Mouse (Mus musculus): ENCODE measurements around the gene Gm13287.
"Not testable (repeated sequence)": the region's sequence is repeated elsewhere in the genome, so short reads cannot be mapped to it uniquely, and the experiment has no call there.

The Gm13287 gene

DNA sequence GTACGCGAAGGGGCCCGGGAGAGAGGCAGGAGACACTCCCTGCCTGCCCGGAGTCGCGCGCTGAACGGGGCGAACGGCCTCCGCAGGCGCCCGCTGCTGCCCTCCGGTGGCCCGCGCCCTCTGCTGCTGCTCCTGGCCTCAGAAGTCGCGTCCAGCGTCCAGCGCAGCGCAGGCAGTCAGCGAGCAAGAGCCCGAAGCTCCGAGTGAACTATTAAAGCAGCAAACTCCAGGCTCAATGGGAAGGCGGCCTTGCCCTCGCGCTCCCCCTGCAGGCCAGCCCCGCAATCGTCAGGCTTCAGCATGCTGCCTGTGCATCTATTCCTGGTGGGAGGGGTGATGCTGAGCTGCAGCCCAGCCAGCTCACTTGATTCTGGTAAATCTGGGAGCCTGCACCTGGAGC, at the start of gene Gm13287:
TSS of gene Gm13287 (plus strand) at position 301 of the 400 bp plus-strand sequence.
- not testable (repeated sequence) for DNase-seq

DNA sequence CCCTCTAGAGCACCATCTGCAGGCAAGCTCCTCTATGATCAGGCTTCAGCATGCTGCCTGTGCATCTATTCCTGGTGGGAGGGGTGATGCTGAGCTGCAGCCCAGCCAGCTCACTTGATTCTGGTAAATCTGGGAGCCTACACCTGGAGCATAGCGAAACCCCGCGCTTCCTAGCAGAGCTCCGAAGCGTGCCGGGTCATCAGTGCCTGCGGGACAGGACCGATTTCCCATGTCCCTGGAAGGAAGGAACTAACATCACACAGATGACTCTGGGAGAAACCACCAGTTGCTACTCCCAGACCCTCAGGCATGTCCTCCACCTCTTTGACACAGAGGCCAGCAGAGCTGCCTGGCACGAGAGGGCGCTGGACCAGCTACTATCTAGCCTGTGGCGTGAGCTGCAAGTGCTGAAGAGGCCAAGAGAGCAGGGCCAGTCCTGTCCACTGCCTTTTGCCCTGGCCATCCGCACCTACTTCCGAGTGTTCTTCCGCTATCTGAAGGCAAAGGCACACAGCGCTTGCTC, 48.2 kb upstream of the Gm13287 start, which contains the start of gene Gm13271:
TSS of gene Gm13271 (plus strand) at position 51 of the 523 bp plus-strand sequence.
- peak; percentile 76 to 78 for DNase-seq

DNA sequence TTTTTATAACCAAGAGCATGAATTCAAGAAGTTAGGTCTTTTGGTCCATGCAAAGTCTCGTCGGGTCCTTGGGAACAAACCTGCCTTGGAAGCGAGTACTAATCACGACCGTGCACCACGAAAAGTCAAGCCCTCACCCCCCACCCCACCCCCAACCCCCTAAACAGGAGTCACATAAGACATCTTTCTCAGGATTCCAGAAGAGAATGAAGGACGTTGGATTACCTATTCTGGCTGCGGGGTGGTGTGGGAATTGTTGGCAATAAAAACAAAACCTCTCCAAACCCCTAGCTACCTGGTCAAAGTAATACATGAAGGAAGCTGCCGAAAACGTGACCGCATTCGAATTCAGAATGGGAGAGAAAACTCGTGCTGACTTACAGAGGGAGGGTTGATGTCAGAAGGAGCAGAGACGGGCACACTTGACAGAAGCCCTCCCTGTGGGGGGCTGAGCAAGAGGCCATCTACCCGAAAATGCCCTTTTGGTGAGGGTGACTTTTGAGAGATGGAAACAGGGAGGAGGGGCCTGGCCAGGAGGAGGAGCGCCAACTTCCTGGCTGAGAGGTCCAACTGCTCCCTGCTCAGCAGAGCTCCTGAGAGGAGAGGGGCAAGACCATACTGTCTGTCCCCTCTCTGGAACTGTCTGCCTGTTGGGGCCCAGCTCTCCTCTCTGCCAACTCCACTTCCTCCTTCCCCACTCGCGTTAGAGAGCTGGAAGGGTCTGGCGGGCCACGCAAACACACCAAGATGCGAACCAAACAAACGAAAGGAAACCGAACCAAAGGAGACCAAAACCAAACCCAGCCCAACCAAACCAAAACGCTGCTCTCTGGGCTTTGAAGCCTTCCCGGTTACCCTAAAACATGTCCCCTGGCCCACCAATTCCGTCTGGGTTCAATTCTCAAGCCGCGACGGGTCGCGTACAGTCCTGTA, 46.2 kb upstream of the Gm13287 start:
- DNase-seq = not testable (repeated sequence)

DNA sequence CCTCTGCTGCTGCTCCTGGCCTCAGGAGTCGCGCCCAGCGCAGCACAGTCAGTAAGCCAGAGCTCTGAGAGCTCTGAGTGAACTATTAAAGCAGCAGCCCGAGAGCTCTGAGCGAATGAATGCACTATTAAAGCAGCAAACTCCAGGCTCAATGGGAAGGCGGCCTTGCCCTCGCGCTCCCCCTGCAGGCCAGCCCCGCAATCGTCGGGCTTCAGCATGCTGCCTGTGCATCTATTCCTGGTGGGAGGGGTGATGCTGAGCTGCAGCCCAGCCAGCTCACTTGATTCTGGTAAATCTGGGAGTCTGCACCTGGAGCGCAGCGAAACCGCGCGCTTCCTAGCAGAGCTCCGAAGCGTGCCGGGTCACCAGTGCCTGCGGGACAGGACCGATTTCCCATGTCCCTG, 45.4 kb upstream of the Gm13287 start:
- peak; percentile 91 to 93 for DNase-seq

DNA sequence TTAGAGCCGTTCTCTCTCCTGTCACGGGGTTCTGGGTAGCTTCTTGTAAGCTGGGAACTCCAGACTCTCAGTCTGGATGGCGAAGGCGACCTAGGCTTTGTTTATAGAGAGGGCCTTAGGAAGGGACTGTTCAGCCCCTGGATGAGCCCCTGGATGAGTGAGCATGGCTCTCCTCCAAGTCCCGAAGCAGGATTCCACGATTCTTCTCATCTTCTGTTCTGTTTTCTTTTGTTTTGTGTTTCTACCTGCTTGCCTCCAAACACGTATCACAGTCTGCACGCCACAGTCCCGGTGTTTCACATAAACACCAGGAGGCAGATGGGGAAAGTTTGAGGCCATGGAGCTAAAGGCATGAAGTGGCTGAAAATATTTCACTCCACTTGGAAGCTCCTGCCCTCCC, 44.3 kb upstream of the Gm13287 start:
- DNase-seq = peak; percentile 22 to 27

DNA sequence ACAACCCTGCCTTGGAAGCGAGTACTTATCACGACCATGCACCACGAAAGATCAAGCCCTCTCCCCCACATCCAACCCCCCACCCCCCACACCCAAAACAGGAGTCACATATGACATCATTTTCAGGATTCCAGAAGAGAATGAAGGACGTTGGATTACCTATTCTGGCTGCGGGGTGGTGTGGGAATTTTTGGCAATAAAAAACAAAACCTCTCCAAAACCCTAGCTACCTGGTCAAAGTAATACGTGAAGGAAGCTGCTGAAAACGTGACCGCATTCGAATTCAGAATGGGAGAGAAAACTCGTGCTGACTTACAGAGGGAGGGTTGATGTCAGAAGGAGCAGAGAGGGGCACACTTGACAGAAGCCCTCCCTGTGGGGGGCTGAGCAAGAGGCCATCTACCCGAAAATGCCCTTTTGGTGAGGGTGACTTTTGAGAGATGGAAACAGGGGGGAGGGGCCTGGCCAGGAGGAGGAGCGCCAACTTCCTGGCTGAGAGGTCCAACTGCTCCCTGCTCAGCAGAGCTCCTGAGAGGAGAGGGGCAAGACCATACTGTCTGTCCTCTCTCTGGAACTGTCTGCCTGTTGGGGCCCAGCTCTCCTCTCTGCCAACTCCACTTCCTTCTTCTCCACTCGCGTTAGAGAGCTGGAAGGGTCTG, 43.3 kb upstream of the Gm13287 start, which contains the start of gene Gm13283:
TSS of gene Gm13283 (plus strand) at position 510 of the 659 bp plus-strand sequence.
- peak; percentile 48 to 52 for DNase-seq

DNA sequence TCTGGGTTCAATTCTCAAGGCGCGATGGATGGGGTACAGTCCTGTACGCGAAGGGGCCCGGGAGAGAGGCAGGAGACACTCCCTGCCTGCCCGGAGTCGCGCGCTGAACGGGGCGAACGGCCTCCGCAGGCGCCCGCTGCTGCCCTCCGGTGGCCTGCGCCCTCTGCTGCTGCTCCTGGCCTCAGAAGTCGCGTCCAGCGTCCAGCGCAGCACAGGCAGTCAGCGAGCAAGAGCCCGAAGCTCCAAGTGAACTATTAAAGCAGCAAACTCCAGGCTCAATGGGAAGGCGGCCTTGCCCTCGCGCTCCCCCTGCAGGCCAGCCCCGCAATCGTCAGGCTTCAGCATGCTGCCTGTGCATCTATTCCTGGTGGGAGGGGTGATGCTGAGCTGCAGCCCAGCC, 42.6 kb upstream of the Gm13287 start:
- peak; percentile 53 to 54 for DNase-seq

DNA sequence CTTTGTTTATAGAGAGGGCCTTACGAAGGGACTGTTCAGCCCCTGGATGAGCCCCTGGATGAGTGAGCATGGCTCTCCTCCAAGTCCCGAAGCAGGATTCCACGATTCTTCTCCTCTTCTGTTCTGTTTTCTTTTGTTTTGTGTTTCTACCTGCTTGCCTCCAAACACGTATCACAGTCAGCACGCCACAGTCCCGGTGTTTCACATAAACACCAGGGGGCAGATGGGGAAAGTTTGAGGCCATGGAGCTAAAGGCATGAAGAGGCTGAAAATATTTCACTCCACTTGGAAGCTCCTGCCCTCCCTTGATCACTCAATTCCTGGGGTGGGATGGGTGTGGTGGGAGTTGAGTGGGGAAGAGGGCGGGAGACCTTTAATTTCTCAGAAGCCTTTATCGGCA, 41.3 kb upstream of the Gm13287 start:
- DNase-seq = peak; percentile 79

DNA sequence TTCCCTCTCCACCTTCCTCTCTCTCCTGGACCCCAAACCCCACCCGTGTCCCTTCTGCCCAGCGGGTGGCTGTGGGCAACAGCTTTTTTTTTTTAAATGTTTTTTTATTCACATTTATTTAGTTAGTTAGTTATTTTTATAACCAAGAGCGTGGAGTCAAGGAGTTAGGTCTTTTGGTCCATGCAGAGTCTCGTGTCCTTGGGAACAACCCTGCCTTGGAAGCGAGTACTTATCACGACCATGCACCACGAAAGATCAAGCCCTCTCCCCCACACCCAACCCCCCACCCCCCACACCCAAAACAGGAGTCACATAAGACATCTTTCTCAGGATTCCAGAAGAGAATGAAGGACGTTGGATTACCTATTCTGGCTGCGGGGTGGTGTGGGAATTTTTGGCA, 40.7 kb upstream of the Gm13287 start:
- peak in 1 of 2 experiments; percentile 17 for DNase-seq

DNA sequence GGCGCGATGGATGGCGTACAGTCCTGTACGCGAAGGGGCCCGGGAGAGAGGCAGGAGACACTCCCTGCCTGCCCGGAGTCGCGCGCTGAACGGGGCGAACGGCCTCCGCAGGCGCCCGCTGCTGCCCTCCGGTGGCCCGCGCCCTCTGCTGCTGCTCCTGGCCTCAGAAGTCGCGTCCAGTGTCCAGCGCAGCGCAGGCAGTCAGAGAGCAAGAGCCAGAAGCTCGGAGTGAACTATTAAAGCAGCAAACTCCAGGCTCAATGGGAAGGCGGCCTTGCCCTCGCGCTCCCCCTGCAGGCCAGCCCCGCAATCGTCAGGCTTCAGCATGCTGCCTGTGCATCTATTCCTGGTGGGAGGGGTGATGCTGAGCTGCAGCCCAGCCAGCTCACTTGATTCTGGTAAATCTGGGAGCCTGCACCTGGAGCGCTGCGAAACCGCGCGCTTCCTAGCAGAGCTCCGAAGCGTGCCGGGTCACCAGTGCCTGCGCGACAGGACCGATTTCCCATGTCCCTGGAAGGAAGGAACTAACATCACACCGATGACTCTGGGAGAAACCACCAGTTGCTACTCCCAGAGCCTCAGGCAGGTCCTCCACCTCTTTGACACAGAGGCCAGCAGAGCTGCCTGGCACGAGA, 39.6 kb upstream of the Gm13287 start:
- DNase-seq = peak; percentile 27 to 37

DNA sequence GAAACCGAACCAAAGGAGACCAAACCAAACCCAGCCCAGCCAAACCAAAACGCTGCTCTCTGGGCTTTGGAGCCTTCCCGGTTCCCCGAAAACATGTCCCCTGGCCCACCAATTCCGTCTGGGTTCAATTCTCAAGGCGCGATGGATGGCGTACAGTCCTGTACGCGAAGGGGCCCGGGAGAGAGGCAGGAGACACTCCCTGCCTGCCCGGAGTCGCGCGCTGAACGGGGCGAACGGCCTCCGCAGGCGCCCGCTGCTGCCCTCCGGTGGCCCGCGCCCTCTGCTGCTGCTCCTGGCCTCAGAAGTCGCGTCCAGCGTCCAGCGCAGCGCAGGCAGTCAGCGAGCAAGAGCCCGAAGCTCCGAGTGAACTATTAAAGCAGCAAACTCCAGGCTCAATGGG, 29.5 kb upstream of the Gm13287 start, which contains the start of gene Gm13290:
TSS of gene Gm13290 (plus strand) at position 301 of the 400 bp plus-strand sequence.
- not testable (repeated sequence) for DNase-seq

DNA sequence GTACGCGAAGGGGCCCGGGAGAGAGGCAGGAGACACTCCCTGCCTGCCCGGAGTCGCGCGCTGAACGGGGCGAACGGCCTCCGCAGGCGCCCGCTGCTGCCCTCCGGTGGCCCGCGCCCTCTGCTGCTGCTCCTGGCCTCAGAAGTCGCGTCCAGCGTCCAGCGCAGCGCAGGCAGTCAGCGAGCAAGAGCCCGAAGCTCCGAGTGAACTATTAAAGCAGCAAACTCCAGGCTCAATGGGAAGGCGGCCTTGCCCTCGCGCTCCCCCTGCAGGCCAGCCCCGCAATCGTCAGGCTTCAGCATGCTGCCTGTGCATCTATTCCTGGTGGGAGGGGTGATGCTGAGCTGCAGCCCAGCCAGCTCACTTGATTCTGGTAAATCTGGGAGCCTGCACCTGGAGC, 26.4 kb upstream of the Gm13287 start, which contains the start of gene Gm13289:
TSS of gene Gm13289 (plus strand) at position 301 of the 400 bp plus-strand sequence.
- not testable (repeated sequence) for DNase-seq

DNA sequence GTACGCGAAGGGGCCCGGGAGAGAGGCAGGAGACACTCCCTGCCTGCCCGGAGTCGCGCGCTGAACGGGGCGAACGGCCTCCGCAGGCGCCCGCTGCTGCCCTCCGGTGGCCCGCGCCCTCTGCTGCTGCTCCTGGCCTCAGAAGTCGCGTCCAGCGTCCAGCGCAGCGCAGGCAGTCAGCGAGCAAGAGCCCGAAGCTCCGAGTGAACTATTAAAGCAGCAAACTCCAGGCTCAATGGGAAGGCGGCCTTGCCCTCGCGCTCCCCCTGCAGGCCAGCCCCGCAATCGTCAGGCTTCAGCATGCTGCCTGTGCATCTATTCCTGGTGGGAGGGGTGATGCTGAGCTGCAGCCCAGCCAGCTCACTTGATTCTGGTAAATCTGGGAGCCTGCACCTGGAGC, 23.5 kb upstream of the Gm13287 start, which contains the start of gene Gm13272:
TSS of gene Gm13272 (plus strand) at position 301 of the 400 bp plus-strand sequence.
- not testable (repeated sequence) for DNase-seq

DNA sequence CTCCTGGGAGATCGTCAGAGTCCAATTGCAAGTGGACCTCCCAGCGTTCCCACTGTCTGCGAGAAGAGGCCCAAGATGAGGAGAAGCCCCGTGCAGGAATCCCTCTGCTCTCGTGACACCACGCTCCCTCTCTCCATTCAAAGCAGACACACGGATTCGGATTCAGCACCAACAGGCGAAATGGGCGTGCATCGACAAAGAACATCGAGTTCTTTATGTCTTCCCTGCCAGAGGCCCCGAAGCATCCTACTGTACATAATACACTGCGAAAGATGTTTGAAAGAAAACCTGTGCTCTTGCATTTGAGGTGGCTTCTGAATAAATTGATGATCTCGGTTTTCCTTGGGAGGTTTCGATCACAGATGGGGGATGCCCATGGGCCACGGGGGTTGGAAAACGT, 22.7 kb upstream of the Gm13287 start:
- peak in 1 of 2 experiments; percentile 26 for DNase-seq

DNA sequence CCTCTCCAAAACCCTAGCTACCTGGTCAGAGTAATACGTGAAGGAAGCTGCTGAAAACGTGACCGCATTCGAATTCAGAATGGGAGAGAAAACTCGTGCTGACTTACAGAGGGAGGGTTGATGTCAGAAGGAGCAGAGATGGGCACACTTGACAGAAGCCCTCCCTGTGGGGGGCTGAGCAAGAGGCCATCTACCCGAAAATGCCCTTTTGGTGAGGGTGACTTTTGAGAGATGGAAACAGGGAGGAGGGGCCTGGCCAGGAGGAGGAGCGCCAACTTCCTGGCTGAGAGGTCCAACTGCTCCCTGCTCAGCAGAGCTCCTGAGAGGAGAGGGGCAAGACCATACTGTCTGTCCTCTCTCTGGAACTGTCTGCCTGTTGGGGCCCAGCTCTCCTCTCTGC, 21.2 kb upstream of the Gm13287 start, which contains the start of gene Ifnz:
TSS of gene Ifnz (plus strand) at position 301 of the 400 bp plus-strand sequence.
- not testable (repeated sequence) for DNase-seq

DNA sequence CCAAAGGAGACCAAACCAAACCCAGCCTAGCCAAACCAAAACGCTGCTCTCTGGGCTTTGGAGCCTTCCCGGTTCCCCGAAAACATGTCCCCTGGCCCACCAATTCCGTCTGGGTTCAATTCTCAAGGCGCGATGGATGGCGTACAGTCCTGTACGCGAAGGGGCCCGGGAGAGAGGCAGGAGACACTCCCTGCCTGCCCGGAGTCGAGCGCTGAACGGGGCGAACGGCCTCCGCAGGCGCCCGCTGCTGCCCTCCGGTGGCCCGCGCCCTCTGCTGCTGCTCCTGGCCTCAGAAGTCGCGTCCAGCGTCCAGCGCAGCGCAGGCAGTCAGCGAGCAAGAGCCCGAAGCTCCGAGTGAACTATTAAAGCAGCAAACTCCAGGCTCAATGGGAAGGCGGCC, 20.7 kb upstream of the Gm13287 start:
- DNase-seq = peak; percentile 11 to 19

DNA sequence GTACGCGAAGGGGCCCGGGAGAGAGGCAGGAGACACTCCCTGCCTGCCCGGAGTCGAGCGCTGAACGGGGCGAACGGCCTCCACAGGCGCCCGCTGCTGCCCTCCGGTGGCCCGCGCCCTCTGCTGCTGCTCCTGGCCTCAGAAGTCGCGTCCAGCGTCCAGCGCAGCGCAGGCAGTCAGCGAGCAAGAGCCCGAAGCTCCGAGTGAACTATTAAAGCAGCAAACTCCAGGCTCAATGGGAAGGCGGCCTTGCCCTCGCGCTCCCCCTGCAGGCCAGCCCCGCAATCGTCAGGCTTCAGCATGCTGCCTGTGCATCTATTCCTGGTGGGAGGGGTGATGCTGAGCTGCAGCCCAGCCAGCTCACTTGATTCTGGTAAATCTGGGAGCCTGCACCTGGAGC, 17.6 kb upstream of the Gm13287 start, which contains the start of gene Gm13276:
TSS of gene Gm13276 (plus strand) at position 301 of the 400 bp plus-strand sequence.
- DNase-seq = not testable (repeated sequence)

DNA sequence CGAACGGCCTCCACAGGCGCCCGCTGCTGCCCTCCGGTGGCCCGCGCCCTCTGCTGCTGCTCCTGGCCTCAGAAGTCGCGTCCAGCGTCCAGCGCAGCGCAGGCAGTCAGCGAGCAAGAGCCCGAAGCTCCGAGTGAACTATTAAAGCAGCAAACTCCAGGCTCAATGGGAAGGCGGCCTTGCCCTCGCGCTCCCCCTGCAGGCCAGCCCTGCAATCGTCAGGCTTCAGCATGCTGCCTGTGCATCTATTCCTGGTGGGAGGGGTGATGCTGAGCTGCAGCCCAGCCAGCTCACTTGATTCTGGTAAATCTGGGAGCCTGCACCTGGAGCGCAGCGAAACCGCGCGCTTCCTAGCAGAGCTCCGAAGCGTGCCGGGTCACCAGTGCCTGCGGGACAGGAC, 14.7 kb upstream of the Gm13287 start, which contains the start of gene Gm13277:
TSS of gene Gm13277 (plus strand) at position 231 of the 400 bp plus-strand sequence.
- peak; percentile 77 to 78 for DNase-seq

DNA sequence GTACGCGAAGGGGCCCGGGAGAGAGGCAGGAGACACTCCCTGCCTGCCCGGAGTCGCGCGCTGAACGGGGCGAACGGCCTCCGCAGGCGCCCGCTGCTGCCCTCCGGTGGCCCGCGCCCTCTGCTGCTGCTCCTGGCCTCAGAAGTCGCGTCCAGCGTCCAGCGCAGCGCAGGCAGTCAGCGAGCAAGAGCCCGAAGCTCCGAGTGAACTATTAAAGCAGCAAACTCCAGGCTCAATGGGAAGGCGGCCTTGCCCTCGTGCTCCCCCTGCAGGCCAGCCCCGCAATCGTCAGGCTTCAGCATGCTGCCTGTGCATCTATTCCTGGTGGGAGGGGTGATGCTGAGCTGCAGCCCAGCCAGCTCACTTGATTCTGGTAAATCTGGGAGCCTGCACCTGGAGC, 11.8 kb upstream of the Gm13287 start, which contains the start of gene Gm13278:
TSS of gene Gm13278 (plus strand) at position 301 of the 400 bp plus-strand sequence.
- DNase-seq = not testable (repeated sequence)

DNA sequence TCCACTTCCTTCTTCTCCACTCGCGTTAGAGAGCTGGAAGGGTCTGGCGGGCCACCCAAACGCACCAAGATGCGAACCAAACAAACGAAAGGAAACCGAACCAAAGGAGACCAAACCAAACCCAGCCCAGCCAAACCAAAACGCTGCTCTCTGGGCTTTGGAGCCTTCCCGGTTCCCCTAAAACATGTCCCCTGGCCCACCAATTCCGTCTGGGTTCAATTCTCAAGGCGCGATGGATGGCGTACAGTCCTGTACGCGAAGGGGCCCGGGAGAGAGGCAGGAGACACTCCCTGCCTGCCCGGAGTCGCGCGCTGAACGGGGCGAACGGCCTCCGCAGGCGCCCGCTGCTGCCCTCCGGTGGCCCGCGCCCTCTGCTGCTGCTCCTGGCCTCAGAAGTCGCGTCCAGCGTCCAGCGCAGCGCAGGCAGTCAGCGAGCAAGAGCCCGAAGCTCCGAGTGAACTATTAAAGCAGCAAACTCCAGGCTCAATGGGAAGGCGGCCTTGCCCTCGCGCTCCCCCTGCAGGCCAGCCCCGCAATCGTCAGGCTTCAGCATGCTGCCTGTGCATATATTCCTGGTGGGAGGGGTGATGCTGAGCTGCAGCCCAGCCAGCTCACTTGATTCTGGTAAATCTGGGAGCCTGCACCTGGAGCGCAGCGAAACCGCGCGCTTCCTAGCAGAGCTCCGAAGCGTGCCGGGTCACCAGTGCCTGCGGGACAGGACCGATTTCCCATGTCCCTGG, 8.9 kb upstream of the Gm13287 start, which contains the start of gene Gm13275:
TSS of gene Gm13275 (plus strand) at position 552 of the 740 bp plus-strand sequence.
- DNase-seq = peak; percentile 78 to 85

DNA sequence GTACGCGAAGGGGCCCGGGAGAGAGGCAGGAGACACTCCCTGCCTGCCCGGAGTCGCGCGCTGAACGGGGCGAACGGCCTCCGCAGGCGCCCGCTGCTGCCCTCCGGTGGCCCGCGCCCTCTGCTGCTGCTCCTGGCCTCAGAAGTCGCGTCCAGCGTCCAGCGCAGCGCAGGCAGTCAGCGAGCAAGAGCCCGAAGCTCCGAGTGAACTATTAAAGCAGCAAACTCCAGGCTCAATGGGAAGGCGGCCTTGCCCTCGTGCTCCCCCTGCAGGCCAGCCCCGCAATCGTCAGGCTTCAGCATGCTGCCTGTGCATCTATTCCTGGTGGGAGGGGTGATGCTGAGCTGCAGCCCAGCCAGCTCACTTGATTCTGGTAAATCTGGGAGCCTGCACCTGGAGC, 6.0 kb upstream of the Gm13287 start, which contains the start of gene Gm13279:
TSS of gene Gm13279 (plus strand) at position 301 of the 400 bp plus-strand sequence.
- not testable (repeated sequence) for DNase-seq

All from B cell, adult 2 months (primary cell).